8 mouse cellular contexts compared by ENCODE assay signal in genomic region chrX:52987905-52988783, GRCm38 (mm10). TPM values are rescaled to one million over a fixed set of nuclear protein-coding genes. Genes with fewer than 3 reads are reported as not detected.
A peak's percentile ranks its signal among the peaks of the same experiment; 100 is the strongest.
DNase-seq lines count a peak whose midpoint lies in the region; ATAC-seq and TF ChIP-seq lines count a peak whose summit lies in the region.

TSS of gene Hprt (plus strand) at chrX:52988137.

- no peaks in the 10 kb centered on the region; the same call in 1 of the 2 replicates for H3K4me1 ChIP-seq in cortical plate, adult 2 months (ENCODE audit: control insufficient read depth, insufficient read depth, low read length)
- H3K4me1 ChIP-seq in hindbrain, postnatal 0 days (ENCODE audit: insufficient read depth, low read length), result peaks cover 6% of the 10 kb centered on the region; the same call in 1 of the 2 replicates
- H3K4me1 ChIP-seq in megakaryocyte, embryonic 14.5 days, result peaks cover 14% of the 10 kb centered on the region; the same call in 1 of the 2 replicates

- peak within 1 kb of the TSS; percentile 91 for H3K27ac ChIP-seq in cortical plate, adult 2 months (ENCODE audit: insufficient read depth, low read length)
- H3K27ac ChIP-seq in hindbrain, postnatal 0 days, result peak within 1 kb of the TSS; percentile 88

- no peaks in the 10 kb centered on the region for H3K36me3 ChIP-seq in hindbrain, postnatal 0 days (ENCODE audit: insufficient read depth, low read length)
- peaks cover 4% of the 10 kb centered on the region for H3K36me3 ChIP-seq in megakaryocyte, embryonic 14.5 days (replicated peaks; ENCODE audit: low read length)

- TF ChIP-seq POLR2A in cortical plate, adult 2 months (IDR thresholded peaks at IDR 0.05; ENCODE audit: extremely low read depth, insufficient read depth, low read length), result peak; percentile 90

- ATAC-seq in hindbrain, postnatal 0 days, result peak; percentile 97

- DNase-seq in adrenal gland, adult (ENCODE audit: inconsistent age in 2 of 2, low spot score in 1 of 2), result peak; percentile 91 to 92
- peak; percentile 67 to 69 for DNase-seq in gastrocnemius, adult 8-10 months (ENCODE audit: low spot score in 2 of 2)
- peak; percentile 86 for DNase-seq in hindbrain, postnatal 0 days (ENCODE audit: low spot score)
- DNase-seq in left cerebral cortex, adult 9 months (ENCODE audit: low spot score in 2 of 2), result peak; percentile 57 to 61
- peak; percentile 76 to 82 for DNase-seq in right cerebral cortex, adult 2 months (ENCODE audit: low spot score in 2 of 2)
- peak; percentile 18 for DNase-seq in urinary bladder, postnatal 10 days (ENCODE audit: low spot score)

- peak within 1 kb of the TSS; percentile 57 for H3K4me2 ChIP-seq in hindbrain, postnatal 0 days (ENCODE audit: low read depth, low read length)

- H3K9ac ChIP-seq in hindbrain, postnatal 0 days (replicated peaks; ENCODE audit: low read length), result peak within 1 kb of the TSS; percentile 80

- H3K4me3 ChIP-seq in cortical plate, adult 2 months (ENCODE audit: insufficient read depth, low read length), result peak within 1 kb of the TSS; percentile 92
- H3K4me3 ChIP-seq in hindbrain, postnatal 0 days (ENCODE audit: low read length), result peak within 1 kb of the TSS; percentile 59
- peak within 1 kb of the TSS; percentile 95 for H3K4me3 ChIP-seq in megakaryocyte, embryonic 14.5 days (replicated peaks)

- H3K27me3 ChIP-seq in hindbrain, postnatal 0 days (ENCODE audit: insufficient read depth, low read length), result no peaks in the 10 kb centered on the region
- H3K27me3 ChIP-seq in megakaryocyte, embryonic 14.5 days (replicated peaks), result no peaks in the 10 kb centered on the region

- no peaks in the 10 kb centered on the region for H3K9me3 ChIP-seq in hindbrain, postnatal 0 days (ENCODE audit: low read length)
- peaks cover 4% of the 10 kb centered on the region; the same call in 1 of the 2 replicates for H3K9me3 ChIP-seq in megakaryocyte, embryonic 14.5 days

- no peak for TF ChIP-seq CTCF in cortical plate, adult 2 months (IDR thresholded peaks at IDR 0.05; ENCODE audit: extremely low read depth, insufficient read depth, low read length)
- TF ChIP-seq CTCF in hindbrain, postnatal 0 days (IDR thresholded peaks at IDR 0.05; ENCODE audit: low read depth), result no peak

- WGBS in hindbrain, postnatal 0 days, result 34% methylated on average over 65 of the region's 72 CpGs

RNA-seq across cellular contexts. Expression of gene Hprt, which starts in this region (rescaled TPM):
- polyA plus RNA-seq in cortical plate, adult 2 months (2012; rRNA removed), result 165 and 171 TPM in 2 replicates
- 10 to 100 TPM; 21.1 to 30.8 (median 26.7) TPM for total RNA-seq in gastrocnemius, adult 8-10 months (2022)
- 36.5 and 37.0 TPM in 2 replicates for total RNA-seq in hindbrain, postnatal 0 days (2014; rRNA removed)
- 213 and 221 TPM in 2 replicates for polyA plus RNA-seq in hindbrain, postnatal 0 days (2015; fragmentation: Nextera tagmentation; extraction: Ambion mirVana)
- 4.2 TPM in 1 of 2 replicates, not detected in the other for polyA plus RNA-seq in megakaryocyte, embryonic 14.5 days (2012; ENCODE audit: insufficient read depth, low replicate concordance)

Comparison
In these comparisons a context has a peak if more than half of its experiments do, and no peak if none do; other contexts are left out.
1. Peak in every context shown above with its lines: DNase-seq, ATAC-seq, H3K4me3 ChIP-seq and H3K27ac ChIP-seq.
2. RNA of gene Hprt (polyA plus RNA-seq): 213 to 221 TPM in hindbrain, postnatal 0 days and 165 to 171 TPM in cortical plate, adult 2 months; 4.2 TPM in megakaryocyte, embryonic 14.5 days; every median in the first group is over 10 times any median in the second.
3. DNase-seq: peak in every context shown above with its lines; median percentile 92 in adrenal gland, adult; 86 in hindbrain, postnatal 0 days; 79 in right cerebral cortex, adult 2 months; 68 in gastrocnemius, adult 8-10 months; 59 in left cerebral cortex, adult 9 months; 18 in urinary bladder, postnatal 10 days.